Mouse (Mus musculus): ENCODE data around the gene Stat6. TPM values are rescaled to one million over a fixed set of nuclear protein-coding genes. Genes with fewer than 3 reads are reported as not detected.
A peak's percentile ranks its signal among the peaks of the same experiment; 100 is the strongest.

Stat6 gene
- total RNA-seq, 2 experiments from 2014 or later: 93.2 to 99.8 TPM

DNA sequence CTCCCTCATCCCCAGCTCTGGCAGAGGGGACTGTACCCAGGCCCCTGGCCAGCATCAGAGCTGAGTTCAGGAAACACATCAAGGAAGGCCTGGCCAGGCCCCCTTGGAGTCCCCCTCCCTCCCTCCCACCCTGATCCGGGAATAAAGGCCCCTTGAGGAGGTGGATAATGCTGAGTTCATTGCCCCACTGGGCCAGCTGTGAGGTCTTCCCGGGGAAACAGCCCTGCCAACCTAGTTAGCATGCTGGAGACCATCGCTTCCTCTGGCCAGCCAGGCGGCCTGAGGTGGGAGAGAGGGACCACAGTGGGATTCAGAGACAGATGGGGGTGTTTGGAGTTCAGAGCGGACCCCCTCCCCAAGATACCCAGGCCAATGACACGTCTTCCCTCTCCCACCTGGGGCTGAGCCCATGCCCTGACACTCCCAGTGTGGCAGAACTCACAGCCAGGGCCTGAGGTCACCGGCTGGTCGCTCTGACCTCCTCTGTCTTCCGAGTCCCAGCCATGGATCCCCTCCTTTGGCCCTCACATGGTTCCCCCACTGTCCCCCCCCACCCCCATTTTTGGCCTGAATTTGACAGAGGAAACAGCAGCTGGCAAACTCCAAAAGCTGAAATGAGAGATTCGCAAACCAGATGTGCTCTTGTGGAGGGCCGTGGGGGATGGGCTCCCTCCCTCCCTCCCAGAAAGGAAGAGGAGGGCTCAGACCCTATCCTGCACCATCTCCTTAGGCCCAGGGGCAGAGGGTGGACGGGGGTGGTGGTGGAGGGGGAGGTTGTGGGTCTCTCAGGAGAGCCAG lies 28.4 kb upstream of the Stat6 start:
- DNase-seq: no peak

DNA sequence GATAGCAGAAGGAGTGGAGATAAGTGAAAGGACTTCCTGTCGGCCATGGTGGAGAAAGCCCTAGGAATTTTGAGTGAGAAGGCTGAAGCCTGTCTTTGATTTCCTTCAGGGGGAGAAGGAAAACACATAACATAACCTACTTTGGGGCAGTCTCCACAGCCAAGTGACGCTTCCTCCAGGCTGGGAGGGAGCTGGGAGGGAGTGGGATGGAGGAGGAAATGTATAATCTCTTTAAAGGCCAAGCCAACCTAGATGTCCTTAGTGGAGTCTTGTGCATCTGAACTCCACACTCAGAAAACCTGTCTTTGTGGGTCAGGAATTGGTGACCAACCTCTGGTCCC lies 27.8 kb upstream of the Stat6 start:
- no peak for DNase-seq

DNA sequence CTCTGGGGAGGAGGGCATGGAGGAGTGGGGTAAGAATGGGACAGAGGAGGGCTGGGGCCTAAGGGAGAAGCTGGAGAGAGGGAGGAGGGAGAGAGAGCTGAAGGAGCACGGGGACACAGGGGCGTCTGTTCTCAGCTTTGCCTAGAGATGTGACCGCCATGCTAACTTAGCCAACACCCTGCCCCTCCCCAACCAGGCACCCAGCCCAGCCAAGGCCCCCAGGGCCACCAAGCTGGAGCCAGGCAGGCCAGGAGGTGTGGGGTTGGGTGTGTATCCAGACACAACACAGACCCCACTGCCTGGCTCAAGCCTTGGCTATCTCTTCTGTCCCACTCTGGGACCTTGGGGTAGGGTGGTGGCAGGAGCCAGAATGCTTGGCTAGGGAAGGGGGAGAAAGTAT lies 27.2 kb upstream of the Stat6 start:
- DNase-seq: peak in 1 of 2 experiments; percentile 46

GRCm38 (mm10) chr10:127616261-127616679 lies 26.5 kb upstream of the Stat6 start:
- DNase-seq: peak in 1 of 2 experiments; percentile 65

DNA sequence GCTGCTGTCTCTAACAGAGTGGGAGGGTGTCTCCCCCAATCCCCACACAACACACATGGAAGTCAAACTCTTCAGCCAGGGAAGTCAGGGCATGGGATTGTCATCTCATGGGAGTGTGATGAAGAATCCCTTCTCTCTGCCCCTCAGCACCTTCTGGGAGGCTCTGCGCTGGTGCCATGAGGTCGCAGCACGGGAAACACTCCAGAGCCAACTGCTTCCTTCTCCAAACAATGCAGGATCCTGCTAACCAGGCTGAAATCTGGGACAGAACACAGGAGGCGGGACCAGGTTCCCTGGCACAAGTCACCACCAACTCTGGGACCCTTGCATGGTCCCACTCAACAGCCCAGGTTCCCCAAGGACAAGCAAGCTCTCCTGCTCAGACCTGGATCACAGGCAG lies 25.5 kb upstream of the Stat6 start:
- DNase-seq: peak in 1 of 2 experiments; percentile 28

DNA sequence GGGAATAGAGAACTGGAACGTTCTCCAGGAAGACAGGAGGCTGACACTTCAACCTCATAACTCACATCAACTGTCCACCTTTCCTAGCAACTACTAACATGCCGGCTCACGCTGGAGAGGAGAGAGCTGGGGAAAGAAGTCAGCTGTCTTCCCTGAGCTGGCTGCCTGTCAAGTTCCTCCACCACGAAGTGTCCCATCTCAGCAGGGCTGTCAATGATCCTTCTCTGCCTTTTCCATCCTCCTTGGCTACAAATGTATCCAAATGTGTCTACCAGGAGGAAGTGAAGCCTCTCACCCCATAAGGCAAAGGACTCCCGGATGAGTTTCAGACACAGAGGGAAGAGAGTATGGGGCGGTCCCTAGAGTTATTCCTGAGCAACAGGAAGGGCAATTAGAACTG lies 24.6 kb upstream of the Stat6 start:
- DNase-seq: peak; percentile 40 to 41

DNA sequence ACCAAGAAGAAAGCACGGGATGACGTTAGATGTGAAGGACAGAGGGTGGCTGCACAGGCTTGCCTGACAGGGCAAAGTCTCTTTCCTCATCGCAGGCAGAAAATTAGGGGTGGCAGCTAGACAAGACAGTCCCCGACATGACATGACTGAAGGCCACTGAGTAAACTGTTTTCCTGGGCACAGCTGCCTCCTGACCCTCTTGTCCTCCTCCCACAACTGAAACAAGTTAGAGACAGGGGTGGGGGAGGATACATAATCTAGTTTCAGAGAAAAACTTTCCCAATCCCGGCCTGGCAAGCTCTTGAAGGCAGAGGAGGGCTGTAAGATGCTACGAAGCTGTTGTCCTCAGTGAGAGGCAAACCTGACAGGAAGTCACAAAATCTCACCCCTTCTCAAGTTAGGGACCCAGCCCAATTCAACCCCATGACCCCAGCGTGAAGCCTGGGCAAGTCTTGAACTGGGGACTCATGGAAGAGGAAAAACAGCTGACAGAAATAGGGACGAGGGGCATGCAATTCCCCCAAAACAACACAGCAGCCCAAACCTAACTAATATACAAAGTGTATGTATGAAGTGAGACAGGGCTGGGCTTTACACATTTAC lies 23.6 kb upstream of the Stat6 start:
- peak in 1 of 2 experiments; percentile 24 for DNase-seq

GRCm38 (mm10) chr10:127619941-127620405 lies 22.8 kb upstream of the Stat6 start:
- peak in 1 of 2 experiments; percentile 40 for DNase-seq

DNA sequence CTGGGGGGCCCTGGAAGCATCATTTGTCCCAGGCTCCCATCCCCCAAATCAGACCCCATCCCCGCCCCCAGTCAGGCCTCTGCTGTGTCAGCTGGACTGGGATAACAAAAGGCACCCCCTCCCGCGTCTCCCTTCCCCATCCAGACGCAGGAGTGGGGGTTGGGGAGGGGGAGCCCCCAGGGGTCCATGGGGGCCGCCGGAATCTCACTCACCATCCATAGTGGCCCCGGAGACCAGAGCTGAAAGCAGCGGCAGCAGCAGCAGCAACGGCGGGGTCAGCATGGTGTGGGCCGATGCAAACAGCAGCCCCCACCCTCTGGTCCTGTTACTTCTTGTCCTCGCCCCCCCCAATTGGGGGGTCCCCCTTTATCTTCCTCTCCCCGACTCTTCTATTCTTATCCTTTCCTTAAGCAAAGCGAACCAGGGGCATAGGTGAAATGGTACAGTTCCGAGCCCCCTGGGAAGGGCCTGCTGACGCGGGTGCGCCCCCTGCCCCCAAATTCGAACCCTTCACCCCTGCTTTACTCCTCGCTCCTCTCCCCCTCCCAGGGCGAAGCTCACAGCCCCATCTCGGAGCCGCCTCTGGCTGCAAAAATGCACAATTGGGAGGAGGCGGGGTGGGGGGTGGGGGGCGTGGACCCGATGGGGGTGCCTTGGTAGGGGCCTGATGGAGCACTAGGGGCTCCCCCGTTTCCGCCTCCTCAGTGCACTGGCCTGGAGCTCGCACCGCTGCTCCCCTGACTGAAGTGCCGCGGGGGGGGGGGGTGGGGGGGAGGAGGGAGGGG lies 22.2 kb upstream of the Stat6 start, which contains the start of gene Lrp1:
TSS of gene Lrp1 (minus strand) at position 743 of the 785 bp plus-strand sequence.
- peak; percentile 35 to 58 for DNase-seq

DNA sequence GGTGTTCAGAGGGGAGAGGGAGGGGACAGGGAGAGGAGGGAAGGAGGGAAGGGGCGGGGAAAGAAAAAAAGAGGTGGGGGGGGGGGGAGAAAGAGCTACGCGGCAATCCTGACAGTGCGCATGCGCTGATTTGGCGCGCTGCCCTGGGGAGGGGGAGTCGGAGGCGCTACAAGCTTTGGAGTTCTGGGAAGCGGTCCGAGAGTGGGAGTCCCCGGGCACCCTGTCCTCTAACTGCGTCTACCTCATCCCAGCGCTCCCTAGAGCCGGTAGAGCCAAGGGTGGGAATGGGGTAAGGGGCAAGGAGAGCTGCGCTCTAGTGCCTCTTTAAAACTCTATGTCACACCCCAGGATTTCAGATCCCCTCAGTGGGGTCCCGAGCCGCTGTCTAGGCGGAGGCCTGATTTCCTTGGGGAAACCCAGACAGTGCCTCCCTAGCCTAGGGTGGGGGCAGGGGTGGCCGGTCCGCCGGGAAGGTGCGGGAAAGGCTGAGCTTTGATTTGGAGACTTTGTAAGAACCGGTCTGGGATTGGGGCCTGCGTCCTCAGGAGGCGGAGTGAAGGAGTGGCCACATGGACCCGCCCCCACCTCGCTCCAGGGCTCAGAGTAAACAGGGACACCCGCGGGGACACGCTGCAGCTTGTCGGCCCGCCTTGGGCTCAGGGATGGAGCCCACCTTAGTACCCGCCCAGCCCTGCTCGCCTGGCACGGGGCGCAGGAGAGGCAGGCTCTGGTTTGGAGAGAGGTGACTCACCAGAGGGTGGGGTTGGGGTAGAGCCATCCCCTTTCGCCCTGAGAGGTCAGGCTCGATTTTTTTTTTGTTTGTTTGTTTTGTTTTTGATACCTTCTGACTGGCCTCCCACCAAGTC lies 21.4 kb upstream of the Stat6 start:
- peak; percentile 92 to 93 for DNase-seq

GRCm38 (mm10) chr10:127622057-127622392 lies 20.8 kb upstream of the Stat6 start:
- DNase-seq: peak; percentile 85 to 86

DNA sequence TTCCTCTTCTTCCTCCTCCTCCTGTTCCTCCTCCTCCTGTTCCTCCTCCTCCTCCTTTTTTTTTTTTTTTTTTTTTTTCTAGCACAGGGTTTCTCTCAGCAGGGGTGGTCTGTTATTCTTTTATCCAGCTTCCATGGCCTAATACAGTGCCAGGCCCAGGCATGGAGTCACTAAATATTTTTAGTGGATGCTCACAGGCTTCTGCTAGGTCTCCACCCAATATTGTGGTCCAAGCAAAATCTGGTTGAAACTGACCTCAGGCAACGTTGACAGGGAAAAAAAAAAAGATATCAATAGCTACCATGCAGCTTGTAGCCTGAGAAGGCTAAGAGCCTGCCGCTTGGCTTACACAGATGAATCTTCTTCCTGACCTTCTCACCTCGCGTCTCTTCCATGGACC lies 20.1 kb upstream of the Stat6 start:
- DNase-seq: no peak

DNA sequence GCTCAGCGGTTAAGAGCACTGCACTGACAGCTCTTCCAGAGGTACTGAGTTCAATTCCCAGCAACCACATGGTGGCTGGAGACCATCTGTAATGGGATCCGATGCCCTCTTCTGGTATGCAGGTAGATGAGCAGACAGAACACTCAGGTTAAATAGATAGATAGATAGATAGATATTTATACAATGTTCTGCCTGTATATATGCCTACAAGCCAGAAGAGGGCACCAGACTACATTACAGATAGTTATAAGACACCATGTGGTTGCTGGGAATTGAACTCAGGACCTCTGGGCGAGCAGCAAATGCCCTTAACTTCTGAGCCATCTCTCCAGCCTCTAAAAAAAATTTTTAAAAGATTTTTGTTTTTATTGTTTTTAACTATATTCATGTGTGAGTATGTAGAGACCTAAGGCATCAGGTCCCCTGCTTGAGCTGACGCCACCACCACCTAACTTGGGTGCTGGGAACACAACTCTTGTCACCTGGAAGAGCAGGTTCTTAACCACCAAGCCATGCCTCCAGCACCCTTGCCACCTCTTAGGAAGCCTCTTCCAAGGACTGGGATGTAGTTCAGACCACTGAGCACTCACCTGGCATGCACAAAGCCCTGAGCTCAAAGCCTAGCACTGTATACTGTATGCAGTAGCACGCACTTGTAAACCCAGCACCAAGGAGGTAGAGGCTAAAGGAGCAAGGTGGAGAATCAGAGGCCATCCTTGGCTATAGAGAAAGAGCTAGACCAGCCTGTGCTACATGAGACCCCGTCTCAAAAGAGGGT lies 19.2 kb upstream of the Stat6 start:
- no peak for DNase-seq

DNA sequence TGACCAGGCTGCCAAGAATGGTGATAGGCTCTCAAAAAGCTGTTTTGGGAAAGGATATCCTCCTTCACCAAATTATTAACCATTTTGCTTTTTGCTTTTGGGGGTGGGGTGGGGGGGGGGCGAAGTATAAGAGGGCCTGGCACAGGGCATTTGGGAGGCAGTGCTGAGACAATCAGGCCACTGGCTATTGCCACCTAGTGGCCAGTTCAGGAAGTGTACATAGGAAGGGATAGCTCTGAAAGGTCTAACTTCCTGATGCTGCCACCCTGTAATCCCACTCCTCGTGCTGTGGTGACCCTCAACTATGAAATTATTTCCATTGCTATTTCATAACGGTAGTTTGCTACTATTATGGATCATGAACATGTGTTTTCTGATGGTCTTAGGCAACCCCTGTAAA lies 16.4 kb upstream of the Stat6 start:
- DNase-seq: peak in 1 of 2 experiments; percentile 46

DNA sequence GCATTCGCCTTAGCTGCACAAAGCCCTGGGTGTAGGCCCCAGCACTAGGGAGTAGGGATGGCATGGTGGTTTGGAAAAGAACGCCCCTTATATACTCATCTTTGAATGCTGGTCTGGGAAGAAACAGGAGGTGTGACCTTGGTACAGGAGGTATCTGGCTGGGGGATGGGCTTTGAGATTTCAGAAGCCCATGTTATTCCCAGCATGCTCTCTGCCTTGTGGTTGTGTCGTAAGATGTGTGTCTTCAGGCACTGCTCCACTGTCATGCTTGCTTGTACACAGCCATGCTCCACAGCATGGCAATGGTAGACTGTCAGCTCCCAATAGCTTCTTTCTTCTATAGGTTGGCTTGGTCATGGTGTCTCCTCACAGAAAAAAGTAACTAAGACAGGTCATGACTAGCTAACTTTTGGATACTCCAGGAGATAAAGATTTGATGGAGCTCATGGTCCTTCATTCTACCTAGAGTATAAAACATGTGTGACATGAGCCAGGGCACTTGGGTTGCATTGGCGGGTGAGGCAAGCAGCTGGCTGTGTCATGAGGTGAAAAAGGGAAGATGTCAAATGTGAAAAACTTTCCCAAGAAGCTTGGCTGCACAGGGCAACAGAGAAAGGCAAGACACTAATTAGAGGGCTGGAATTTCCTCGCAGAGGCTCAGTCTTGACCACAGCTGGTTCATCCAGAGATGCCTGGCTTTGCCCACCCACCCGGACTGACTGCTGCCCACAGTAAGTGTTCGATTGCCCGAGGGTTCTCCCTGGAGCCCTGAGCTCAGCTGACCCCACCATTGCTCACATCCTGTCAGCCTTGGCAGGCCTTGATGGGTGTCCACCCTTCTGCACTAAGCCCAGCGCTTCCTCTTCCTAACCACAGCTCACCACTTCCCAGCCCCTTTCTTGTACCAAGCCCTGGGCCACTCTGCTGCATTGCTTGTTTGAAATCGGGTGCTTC lies 11.2 kb upstream of the Stat6 start:
- peak in 1 of 2 experiments; percentile 30 for DNase-seq

DNA sequence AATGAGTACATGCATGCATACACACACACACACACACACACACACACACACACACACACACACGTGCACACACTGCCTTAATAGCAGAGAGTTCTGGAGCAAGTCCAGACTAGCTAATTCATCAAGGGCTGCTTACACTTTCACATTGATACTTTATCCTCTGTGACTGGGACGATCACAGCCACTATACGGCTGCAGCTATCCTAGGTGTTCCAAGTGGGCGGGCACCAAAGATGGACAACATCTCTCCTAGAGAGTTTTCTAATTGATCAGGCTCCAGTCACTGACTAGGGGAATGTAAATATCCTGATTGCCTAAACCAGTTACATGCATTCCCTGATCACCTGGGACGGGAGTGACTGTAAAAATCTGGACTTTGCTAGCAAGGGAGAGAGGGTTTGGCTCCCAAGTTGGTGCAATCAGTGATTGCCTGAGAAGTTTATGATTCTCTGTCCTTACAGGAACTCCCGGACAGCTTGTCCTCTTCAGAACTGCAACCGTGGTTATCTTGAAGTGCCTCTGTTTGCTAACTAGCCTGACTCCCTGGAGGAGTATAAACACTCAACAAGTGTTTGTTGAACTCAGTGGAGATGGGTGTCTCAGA lies 10.0 kb upstream of the Stat6 start:
- DNase-seq: no peak

GRCm38 (mm10) chr10:127640421-127640820 lies 2.4 kb upstream of the Stat6 start:
- DNase-seq: no peak

GRCm38 (mm10) chr10:127641861-127642771 lies 670 bp upstream of the Stat6 start:
- DNase-seq: peak; percentile 93 to 97

Data from adrenal gland, postnatal 36 days (tissue).